Mouse (Mus musculus) cerebellum, postnatal 14 days (tissue): Measurements from ENCODE around the gene Gatb.

ENCODE experiments used
- DNase-seq, 2 experiments: peaks; one replicate each; pipeline ENCODE4 v3.0.0; 2021; ENCODE audit warnings: mixed read lengths in 2 of 2

The Gatb gene

GRCm38 (mm10) chr3:85599526-85599925 is 25.6 kb downstream of the Gatb start:
- no peak for DNase-seq

GRCm38 (mm10) chr3:85601841-85602305 is 28.0 kb downstream of the Gatb start:
- DNase-seq: peak; percentile 38 to 40

GRCm38 (mm10) chr3:85603811-85604210 is 29.9 kb downstream of the Gatb start:
- no peak for DNase-seq

- no peak for DNase-seq
Measured at GRCm38 (mm10) chr3:85606912-85607311, 33.0 kb downstream of the Gatb start.

- DNase-seq: no peak
Measured at GRCm38 (mm10) chr3:85607753-85608152, 33.8 kb downstream of the Gatb start.

GRCm38 (mm10) chr3:85616389-85616788 is 42.5 kb downstream of the Gatb start:
- DNase-seq: no peak

GRCm38 (mm10) chr3:85618885-85619284 is 45.0 kb downstream of the Gatb start:
- DNase-seq: peak; percentile 53 to 54

GRCm38 (mm10) chr3:85619345-85619744 is 45.4 kb downstream of the Gatb start:
- no peak for DNase-seq

- no peak for DNase-seq
Measured at GRCm38 (mm10) chr3:85619751-85620150, 45.8 kb downstream of the Gatb start.

- DNase-seq: no peak
Measured at GRCm38 (mm10) chr3:85629895-85630510, 56.1 kb downstream of the Gatb start.

GRCm38 (mm10) chr3:85633733-85634132 is 59.8 kb downstream of the Gatb start:
- no peak for DNase-seq

- peak in 1 of 2 experiments; percentile 27 for DNase-seq
Measured at GRCm38 (mm10) chr3:85634389-85635125, 60.6 kb downstream of the Gatb start.

GRCm38 (mm10) chr3:85635126-85635419 is 61.2 kb downstream of the Gatb start:
- no peak for DNase-seq

GRCm38 (mm10) chr3:85635591-85635990 is 61.7 kb downstream of the Gatb start:
- DNase-seq: no peak

GRCm38 (mm10) chr3:85636716-85637447 is 63.0 kb downstream of the Gatb start:
- DNase-seq: no peak

GRCm38 (mm10) chr3:85641751-85642150 is 67.8 kb downstream of the Gatb start:
- DNase-seq: no peak

- DNase-seq: no peak
Measured at GRCm38 (mm10) chr3:85644814-85645213, 70.9 kb downstream of the Gatb start.

- DNase-seq: no peak
Measured at GRCm38 (mm10) chr3:85645517-85646004, 71.6 kb downstream of the Gatb start.

GRCm38 (mm10) chr3:85649176-85649575 is 75.3 kb downstream of the Gatb start:
- DNase-seq: peak in 1 of 2 experiments; percentile 38

- no peak for DNase-seq
Measured at GRCm38 (mm10) chr3:85652727-85653665, 79.1 kb downstream of the Gatb start.

GRCm38 (mm10) chr3:85655538-85655937 is 81.6 kb downstream of the Gatb start:
- no peak for DNase-seq

- DNase-seq: peak; percentile 59 to 60
Measured at GRCm38 (mm10) chr3:85659681-85660080, 85.8 kb downstream of the Gatb start.
